Mouse (Mus musculus) liver, adult 2 months (tissue): Measurements from ENCODE around the gene Abr. TPM values are rescaled to one million over a fixed set of nuclear protein-coding genes. Genes with fewer than 3 reads are reported as not detected.

ENCODE experiments used
- DNase-seq: peaks from one replicate; pipeline ENCODE4 v3.0.0-alpha.2; 2011; ENCODE audit warnings: low read depth, low spot score; ENCODE audit errors: extremely low read depth
- H3K27ac ChIP-seq: fragments of 200-500 bp; replicated peaks from 2 replicates; pipeline ENCODE4 v1.5.1; 2012; ENCODE audit warnings: low read depth, mild to moderate bottlenecking, control low read depth, inconsistent platforms, low read length; ENCODE audit not compliant: insufficient read depth
- H3K27me3 ChIP-seq: fragments of 200-500 bp; 2 replicates; pipeline ENCODE4 v1.6.1; 2012; ENCODE audit warnings: mild to moderate bottlenecking, moderate library complexity, low read length, inconsistent platforms; ENCODE audit not compliant: control insufficient read depth, insufficient read depth
- H3K36me3 ChIP-seq: fragments of 200-500 bp; 2 replicates; pipeline ENCODE4 v1.6.1; 2012; ENCODE audit warnings: low read length, inconsistent platforms; ENCODE audit not compliant: control insufficient read depth, insufficient read depth
- H3K4me1 ChIP-seq: fragments of 200-500 bp; 2 replicates; pipeline ENCODE4 v1.6.1; 2011; ENCODE audit warnings: low read length; ENCODE audit not compliant: control insufficient read depth, insufficient read depth
- H3K4me3 ChIP-seq: fragments of 200-500 bp; 2 replicates; pipeline ENCODE4 v1.5.1; 2011; ENCODE audit warnings: low read depth, mild to moderate bottlenecking, control low read depth, low read length, moderate library complexity; ENCODE audit not compliant: insufficient read depth
- H3K79me2 ChIP-seq: fragments of 200-500 bp; 2 replicates; pipeline ENCODE4 v1.6.1; 2012; ENCODE audit warnings: inconsistent platforms, mild to moderate bottlenecking, low read length, moderate library complexity; ENCODE audit not compliant: control insufficient read depth, insufficient read depth
- H3K9ac ChIP-seq: fragments of 200-500 bp; 2 replicates; pipeline ENCODE4 v1.6.1; 2012; ENCODE audit warnings: low read depth, mild to moderate bottlenecking, control low read depth, inconsistent platforms, low read length
- CTCF ChIP-seq: fragments of 200-500 bp; IDR thresholded peaks from 2 replicates; pipeline ENCODE4 v1.5.1; 2011; ENCODE audit warnings: low read depth, low read length, control low read depth
- POLR2A ChIP-seq: fragments of 200-500 bp; IDR thresholded peaks from 2 replicates; pipeline ENCODE4 v1.6.1; 2011; ENCODE audit warnings: low read length, control low read depth; ENCODE audit not compliant: insufficient read depth; ENCODE audit errors: extremely low read depth
- WGBS: fragments of 180-500 bp; shearing (Covaris S2); methylation state at CpG from one replicate; pipeline ENCODE4 v1.1.7; 2018; 5-methylcytosine and 5-hydroxymethylcytosine counted together
- polyA plus RNA-seq: library from polyadenylated mRNA; depleted of rRNA; stranded (reverse); fragments of >200 nt; gene quantifications from 2 replicates; pipeline ENCODE4 v1.2.3, GENCODE M21; 2012
- total RNA-seq: library from RNA; depleted of rRNA; stranded (reverse); fragments of >200 nt; gene quantifications from 2 replicates; pipeline ENCODE4 v1.2.3, GENCODE M21; 2014

Gene Abr
- total and polyA plus RNA-seq, 2 experiments: 3.3 to 3.9 TPM

DNA sequence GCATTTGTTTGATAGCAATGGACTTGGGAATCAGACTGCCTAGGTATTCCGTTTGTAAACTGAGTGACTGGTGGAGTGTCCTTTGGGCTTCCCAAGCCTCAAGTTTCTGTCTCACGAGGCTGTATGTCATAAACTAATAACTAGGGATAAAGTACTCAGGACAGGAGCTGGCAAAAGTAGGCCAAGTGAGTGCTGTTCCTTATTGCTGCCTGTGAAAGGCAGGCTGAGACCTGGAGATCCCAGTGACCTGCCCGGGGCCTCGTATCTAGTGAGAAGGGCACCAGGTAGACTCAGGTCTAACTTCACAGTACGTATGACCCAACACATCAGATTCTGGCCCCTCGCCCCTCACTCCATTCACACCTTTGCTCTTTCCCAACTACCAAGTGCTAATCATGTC, 4.0 kb downstream of the Abr start:
- peaks cover 17% of the 10 kb centered on the region for H3K27me3 ChIP-seq
- H3K4me1 ChIP-seq: peaks cover 2% of the 10 kb centered on the region; the same call in 1 of the 2 replicates

GRCm38 (mm10) chr11:76614246-76614645, 7.9 kb downstream of the Abr start:
- H3K4me3 ChIP-seq: no peak overlapping the region
- H3K9ac ChIP-seq: no peak overlapping the region
- DNase-seq: no peak
- no peak overlapping the region for H3K27ac ChIP-seq
- peaks cover 8% of the 10 kb centered on the region; the same call in 1 of the 2 replicates for H3K4me1 ChIP-seq
- H3K27me3 ChIP-seq: peaks cover 4% of the 10 kb centered on the region; the same call in 1 of the 2 replicates
- H3K79me2 ChIP-seq: no peaks in the 10 kb centered on the region
- no peaks in the 10 kb centered on the region for H3K36me3 ChIP-seq
- TF ChIP-seq CTCF (no peak), POLR2A (no peak)
- WGBS: 46% methylated on average over 2 of the region's 2 CpGs

More for the DNA sequence above, 4.0 kb downstream of the Abr start:
- H3K36me3 ChIP-seq: no peaks in the 10 kb centered on the region
- H3K4me3 ChIP-seq: no peak overlapping the region
- no peaks in the 10 kb centered on the region for H3K79me2 ChIP-seq
- DNase-seq: no peak
- H3K9ac ChIP-seq: no peak overlapping the region
- no peak for TF ChIP-seq CTCF
- no peak for TF ChIP-seq POLR2A
- no peak overlapping the region for H3K27ac ChIP-seq
- WGBS: 86% methylated on average over 6 of the region's 6 CpGs

DNA sequence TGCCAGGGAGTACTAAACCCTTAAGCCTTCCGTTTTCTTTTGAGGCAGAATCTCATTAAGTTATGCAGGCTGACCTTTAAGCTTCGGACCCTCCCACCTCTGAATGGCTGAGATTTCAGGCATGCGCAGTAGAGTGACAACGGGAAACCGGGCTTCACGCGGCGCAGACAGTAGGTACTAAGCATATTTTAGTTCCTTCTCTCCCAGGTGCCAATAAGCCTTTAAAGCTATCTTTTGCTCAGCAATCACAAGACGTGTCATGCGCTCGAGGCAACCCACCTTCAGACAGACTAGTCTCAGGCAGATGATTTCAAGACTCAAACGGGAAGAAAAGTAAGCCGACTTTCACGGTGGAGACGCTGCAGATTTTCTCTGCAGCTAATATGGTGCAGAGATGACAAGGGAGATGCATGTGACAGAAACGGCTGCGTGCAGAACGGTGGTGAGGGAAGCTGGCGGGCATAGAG, 9.4 kb downstream of the Abr start:
- WGBS: 4% methylated on average over 19 of the region's 19 CpGs
- TF ChIP-seq POLR2A: no peak
- no peak for TF ChIP-seq CTCF

DNA sequence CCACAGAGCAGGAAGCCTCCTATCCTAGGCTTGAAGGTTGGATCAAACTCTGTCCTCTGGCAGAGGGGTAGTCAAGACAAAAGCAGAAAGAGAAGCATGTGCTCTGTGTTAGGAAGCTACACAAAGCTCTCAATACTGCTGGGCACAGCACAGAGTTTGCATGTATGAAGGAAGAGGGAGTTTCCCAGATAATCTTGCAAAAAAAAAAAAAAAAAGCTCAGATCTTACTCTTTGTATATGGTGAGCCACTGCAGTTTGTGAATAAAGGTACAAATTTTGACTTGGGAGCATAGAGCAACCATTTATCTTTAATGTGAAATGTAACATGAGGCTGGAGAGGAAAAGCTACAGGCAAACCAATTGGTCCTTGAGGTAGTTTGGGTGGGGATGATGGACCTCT, 11.2 kb downstream of the Abr start:
- Histone ChIP-seq H3K4me1 (peaks cover 8% of the 10 kb centered on the region; the same call in 1 of the 2 replicates), H3K27ac (no peak overlapping the region), H3K27me3 (peaks cover 4% of the 10 kb centered on the region; the same call in 1 of the 2 replicates), H3K9ac (no peak overlapping the region), H3K4me3 (no peak overlapping the region), H3K79me2 (no peaks in the 10 kb centered on the region), H3K36me3 (no peaks in the 10 kb centered on the region)
- DNase-seq: no peak
- no peak for TF ChIP-seq POLR2A
- TF ChIP-seq CTCF: no peak

More for the DNA sequence above, 9.4 kb downstream of the Abr start:
- peaks cover 8% of the 10 kb centered on the region; the same call in 1 of the 2 replicates for H3K4me1 ChIP-seq
- no peak overlapping the region for H3K27ac ChIP-seq
- no peaks in the 10 kb centered on the region for H3K79me2 ChIP-seq
- H3K4me3 ChIP-seq: 0 out of 2 replicates have a peak overlapping the region, but pooled peaks have one; percentile 37
- no peak overlapping the region for H3K9ac ChIP-seq
- peaks cover 4% of the 10 kb centered on the region; the same call in 1 of the 2 replicates for H3K27me3 ChIP-seq
- no peaks in the 10 kb centered on the region for H3K36me3 ChIP-seq
- DNase-seq: peak; percentile 60

DNA sequence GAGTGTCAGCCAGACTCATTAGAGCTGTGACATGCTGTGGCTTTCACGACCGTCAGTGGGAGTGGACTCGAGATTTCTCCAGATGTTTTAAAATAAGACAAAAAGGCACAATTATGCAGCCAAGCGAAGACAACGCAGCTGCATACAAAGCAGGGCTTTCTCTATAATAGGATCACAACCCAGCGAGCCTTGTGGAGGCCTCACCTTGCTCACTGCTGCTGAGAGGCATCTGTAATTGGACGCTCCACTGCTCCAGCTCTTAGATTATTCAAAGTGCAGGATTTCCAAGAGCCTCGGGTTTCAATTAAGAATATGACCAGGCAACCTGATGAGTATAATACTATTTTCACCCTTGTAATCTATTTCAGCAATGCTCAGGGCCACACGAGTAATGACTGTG, 15.6 kb downstream of the Abr start:
- H3K27me3 ChIP-seq: no peaks in the 10 kb centered on the region
- no peaks in the 10 kb centered on the region for H3K36me3 ChIP-seq
- DNase-seq: no peak
- no peak overlapping the region for H3K9ac ChIP-seq
- no peaks in the 10 kb centered on the region for H3K4me1 ChIP-seq
- H3K79me2 ChIP-seq: no peaks in the 10 kb centered on the region
- H3K27ac ChIP-seq: no peak overlapping the region
- TF ChIP-seq POLR2A (no peak), CTCF (no peak)
- WGBS: 88% methylated on average over 9 of the region's 9 CpGs
- H3K4me3 ChIP-seq: no peak overlapping the region

GRCm38 (mm10) chr11:76599219-76599618, 22.9 kb downstream of the Abr start:
- TF ChIP-seq POLR2A (no peak), CTCF (no peak)
- Histone ChIP-seq H3K4me3 (no peak overlapping the region), H3K4me1 (no peaks in the 10 kb centered on the region), H3K27ac (no peak overlapping the region), H3K9ac (no peak overlapping the region), H3K27me3 (no peaks in the 10 kb centered on the region), H3K36me3 (no peaks in the 10 kb centered on the region), H3K79me2 (no peaks in the 10 kb centered on the region)
- DNase-seq: no peak
- WGBS: 18% methylated on average over 2 of the region's 2 CpGs
